16 mouse cellular contexts compared by ENCODE assay signal in the genomic region with DNA sequence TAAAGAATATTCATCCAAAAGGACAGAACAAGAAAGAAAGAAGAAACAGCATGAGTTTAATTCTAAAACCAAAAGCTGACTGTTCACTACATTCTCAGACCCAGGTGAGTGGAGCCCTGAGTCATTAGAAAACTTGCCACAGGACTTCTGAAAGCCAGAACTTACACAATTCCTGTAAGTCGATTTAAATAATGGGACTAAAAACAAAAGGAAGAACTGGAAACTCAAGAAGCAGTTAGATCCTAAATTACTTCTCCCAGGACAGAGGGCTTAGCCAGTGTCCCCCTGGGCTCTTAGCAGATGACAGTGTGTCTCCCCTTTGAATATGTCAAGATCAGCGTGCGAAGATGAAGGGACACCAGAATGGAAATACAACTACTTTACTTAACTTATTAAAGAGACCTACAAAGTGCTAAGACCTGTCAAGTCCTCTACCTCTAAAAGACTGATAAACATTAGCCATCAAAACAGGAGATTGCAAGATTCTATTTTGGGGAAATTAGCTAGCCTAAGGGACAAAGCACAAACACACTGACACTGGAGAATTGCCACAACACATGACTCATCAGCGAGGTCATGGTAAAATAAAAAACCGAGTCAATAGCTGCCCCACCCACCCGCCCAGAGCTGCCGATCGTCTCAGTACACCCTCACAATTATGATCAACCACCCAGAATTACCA. TPM values are rescaled to one million over a fixed set of nuclear protein-coding genes. Genes with fewer than 3 reads are reported as not detected.
DNase-seq lines count a peak whose midpoint lies in the region; ATAC-seq and TF ChIP-seq lines count a peak whose summit lies in the region.
"Had no signal": no experiment of that assay in that cellular context is flagged by ENCODE, and none has a peak within 500 bp of the region (broad histone marks: within the 10 kb centered on the region; RNA-seq: fewer than 3 reads in every experiment).

No protein-coding gene starts in this region.

- DNase-seq in heart, postnatal 10 days: peak; percentile 46 to 49
- DNase-seq in heart, embryonic 10.5 days (ENCODE audit: low spot score): no peak
- DNase-seq in Muller cell, postnatal 12 days (ENCODE audit: inconsistent ontology term): peak; percentile 67
- DNase-seq in adrenal gland, postnatal 14 days: peak; percentile 54
- DNase-seq in cerebellum, postnatal 14 days: no peak
- no peak for DNase-seq in forebrain, postnatal 0 days
- DNase-seq: cerebellum, adult 18-20 months; kidney, postnatal 10 days had no signal

- no peak for TF ChIP-seq CTCF in forebrain, postnatal 0 days (IDR thresholded peaks at IDR 0.05; ENCODE audit: low read depth)

- H3K4me3 ChIP-seq in heart, embryonic 10.5 days: no peak overlapping the region
- H3K4me3 ChIP-seq in forebrain, postnatal 0 days (ENCODE audit: low read depth, low read length): no peak overlapping the region
- H3K4me3 ChIP-seq: heart, adult 2 months; hindbrain, embryonic 12.5 days; intestine, embryonic 15.5 days had no signal

- intact Hi-C loops in heart, postnatal 10 days (cut with DNase I): no loop called here

- H3K9me3 ChIP-seq in heart, embryonic 10.5 days: no peaks in the 10 kb centered on the region
- H3K9me3 ChIP-seq in forebrain, postnatal 0 days (ENCODE audit: low read length): no peaks in the 10 kb centered on the region
- H3K9me3 ChIP-seq: hindbrain, embryonic 12.5 days; intestine, embryonic 15.5 days had no signal

- ATAC-seq in megakaryocyte, adult 5-6 weeks (ENCODE audit: poor library complexity, severe bottlenecking): 0 out of 2 replicates have a peak, but pooled peaks have one; percentile 35
- no peak for ATAC-seq in forebrain, postnatal 0 days
- ATAC-seq: forebrain, embryonic 16.5 days; intestine, embryonic 15.5 days had no signal

- no peaks in the 10 kb centered on the region for H3K27me3 ChIP-seq in heart, embryonic 10.5 days (ENCODE audit: insufficient read depth, poor library complexity, severe bottlenecking)
- H3K27me3 ChIP-seq in forebrain, postnatal 0 days (ENCODE audit: insufficient read depth, low read length): no peaks in the 10 kb centered on the region
- H3K27me3 ChIP-seq: hindbrain, embryonic 12.5 days; intestine, embryonic 15.5 days had no signal

- no peak overlapping the region for H3K27ac ChIP-seq in heart, embryonic 10.5 days
- H3K27ac ChIP-seq in forebrain, postnatal 0 days (ENCODE audit: low read depth, low read length): no peak overlapping the region
- H3K27ac ChIP-seq: heart, adult 2 months; hindbrain, embryonic 12.5 days; intestine, embryonic 15.5 days had no signal

- WGBS in heart, embryonic 10.5 days: 67% methylated on average over 8 of the region's 8 CpGs
- 56% methylated on average over 8 of the region's 8 CpGs for WGBS in forebrain, postnatal 0 days

- H3K36me3 ChIP-seq in heart, embryonic 10.5 days: no peaks in the 10 kb centered on the region
- H3K36me3 ChIP-seq in forebrain, postnatal 0 days (ENCODE audit: insufficient read depth): no peaks in the 10 kb centered on the region
- H3K36me3 ChIP-seq: hindbrain, embryonic 12.5 days; intestine, embryonic 15.5 days had no signal

- H3K4me1 ChIP-seq in heart, embryonic 10.5 days: no peaks in the 10 kb centered on the region
- H3K4me1 ChIP-seq in forebrain, postnatal 0 days (ENCODE audit: insufficient read depth): no peaks in the 10 kb centered on the region
- H3K4me1 ChIP-seq: hindbrain, embryonic 12.5 days; intestine, embryonic 15.5 days had no signal

- no peak overlapping the region for H3K9ac ChIP-seq in forebrain, postnatal 0 days
- H3K9ac ChIP-seq: hindbrain, embryonic 12.5 days; intestine, embryonic 15.5 days had no signal

- H3K4me2 ChIP-seq in forebrain, postnatal 0 days (ENCODE audit: low read depth): no peak overlapping the region
- H3K4me2 ChIP-seq: hindbrain, embryonic 12.5 days; intestine, embryonic 15.5 days had no signal

RNA-seq across cellular contexts. Expression of gene Wnt16, which starts 18.0 kb away (rescaled TPM):
- under 1 TPM; 0.38 to 0.64 TPM for total RNA-seq in heart, postnatal 10 days (2021)
- 0.09 and 0.69 TPM in 2 replicates for polyA plus RNA-seq in heart, embryonic 10.5 days (2016; fragmentation: Nextera tagmentation; extraction: Ambion mirVana)
- 0.41 and 0.79 TPM in 2 replicates for total RNA-seq in adrenal gland, postnatal 14 days (2021)
- not detected in 2 replicates for total RNA-seq in megakaryocyte, adult 5-6 weeks (2015)
- total RNA-seq in megakaryocyte, adult 5-6 weeks (2017): not detected in 2 replicates
- total RNA-seq in forebrain, postnatal 0 days (2014; rRNA removed): 1.1 TPM in 2 replicates
- 0.31 and 0.34 TPM in 2 replicates for polyA plus RNA-seq in forebrain, postnatal 0 days (2015; fragmentation: Nextera tagmentation; extraction: Ambion mirVana)
- total RNA-seq: megakaryocyte-erythroid progenitor cell, adult 5-6 weeks; monocyte, adult 5-6 weeks; neutrophil, adult 5-6 weeks had no signal

Comparison
In these comparisons a context has a peak if more than half of its experiments do, and no peak if none do; other contexts are left out.
1. DNase-seq: peak in heart, postnatal 10 days (2 of 2), Muller cell, postnatal 12 days (single experiment) and adrenal gland, postnatal 14 days (single experiment); none in heart, embryonic 10.5 days (single experiment), cerebellum, postnatal 14 days (0 of 2) and forebrain, postnatal 0 days (single experiment).